Mouse (Mus musculus) CD4-positive helper T cell, adult 2 months (primary cell): ENCODE results near the gene Plekhg3.

ENCODE experiments used
- DNase-seq: peaks from one replicate; pipeline ENCODE4 v3.0.0-alpha.2; 2012; ENCODE audit warnings: low read depth, missing footprints, low spot score

The Plekhg3 gene

DNA sequence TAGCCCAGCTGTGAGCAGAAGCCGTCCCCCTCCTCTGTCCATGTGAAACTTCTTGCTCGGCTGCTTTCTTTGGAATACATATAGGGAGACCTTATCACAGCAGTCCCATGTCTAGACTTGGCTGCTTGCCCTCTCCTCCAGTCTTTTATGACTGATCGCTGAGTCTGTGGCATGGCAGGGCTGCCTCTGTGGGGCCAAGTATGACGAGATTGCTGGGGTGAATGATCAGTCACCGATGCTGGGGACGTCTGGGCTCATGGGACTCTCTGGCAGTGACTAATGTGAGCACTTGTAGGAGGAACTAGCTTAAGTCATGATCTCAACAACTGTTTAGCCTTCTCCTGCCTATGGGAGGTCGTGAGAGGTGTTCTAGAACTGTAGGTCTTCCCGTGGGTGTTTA lies 21.6 kb downstream of the Plekhg3 start:
- DNase-seq, result no peak

DNA sequence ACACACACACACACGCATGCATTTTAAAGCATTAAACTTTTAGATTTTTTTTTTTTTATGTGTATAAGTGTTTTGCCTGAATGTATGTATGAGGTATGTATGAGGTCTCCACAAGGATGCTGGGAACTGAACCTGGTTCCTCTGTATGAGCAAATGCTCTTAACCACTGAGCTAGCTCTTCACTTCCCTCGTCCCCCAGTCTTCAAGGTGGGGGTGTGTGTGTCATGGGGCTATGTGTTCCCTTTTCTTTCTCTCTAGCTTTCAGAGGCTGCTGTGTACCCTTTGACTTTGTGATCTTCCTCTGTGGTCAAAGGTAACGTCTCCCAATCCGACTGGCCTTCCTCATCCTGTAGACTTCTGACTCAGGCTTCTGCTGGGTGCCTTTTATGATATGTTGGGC lies 22.3 kb downstream of the Plekhg3 start:
- DNase-seq, result no peak

DNA sequence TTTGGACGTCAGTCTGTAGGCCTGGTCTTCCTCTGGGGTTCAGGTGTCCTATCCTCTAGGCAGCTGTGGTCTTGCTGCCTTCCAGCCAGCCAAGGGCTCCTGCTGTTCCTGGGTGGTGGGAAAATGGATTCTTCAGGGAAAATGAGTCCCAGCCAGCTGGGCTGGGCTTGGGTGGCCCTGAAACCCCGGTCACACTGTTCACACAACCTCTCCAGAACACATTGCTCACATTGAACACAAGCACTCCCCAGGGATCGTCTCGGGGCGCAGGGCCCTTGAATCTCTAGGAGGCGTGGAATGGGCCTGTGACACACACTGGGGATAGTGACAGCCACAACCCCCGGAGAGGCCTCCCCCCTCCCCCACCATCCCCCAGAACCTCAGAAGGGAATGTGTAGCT lies 23.2 kb downstream of the Plekhg3 start:
- DNase-seq, result no peak

DNA sequence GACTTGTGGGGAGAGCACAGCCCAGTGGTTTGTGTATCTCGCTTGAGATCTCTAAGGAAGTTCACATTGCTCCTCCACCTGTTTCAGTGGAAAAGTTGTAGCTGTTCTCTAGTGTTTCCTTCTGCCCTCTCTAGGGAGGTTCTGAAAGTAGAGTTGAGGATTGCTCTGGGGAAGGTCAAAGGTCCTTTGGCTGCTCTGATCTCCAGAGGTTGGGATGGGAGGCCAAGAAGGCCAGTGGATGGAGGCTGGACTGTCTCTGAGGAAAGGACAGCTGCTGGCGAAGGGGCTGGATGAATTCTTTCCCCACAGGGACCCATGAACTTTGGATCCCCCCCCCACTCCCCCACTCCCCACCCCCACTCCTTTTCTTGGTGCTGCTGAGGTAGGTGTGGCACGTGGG lies 23.7 kb downstream of the Plekhg3 start:
- no peak for DNase-seq

DNA sequence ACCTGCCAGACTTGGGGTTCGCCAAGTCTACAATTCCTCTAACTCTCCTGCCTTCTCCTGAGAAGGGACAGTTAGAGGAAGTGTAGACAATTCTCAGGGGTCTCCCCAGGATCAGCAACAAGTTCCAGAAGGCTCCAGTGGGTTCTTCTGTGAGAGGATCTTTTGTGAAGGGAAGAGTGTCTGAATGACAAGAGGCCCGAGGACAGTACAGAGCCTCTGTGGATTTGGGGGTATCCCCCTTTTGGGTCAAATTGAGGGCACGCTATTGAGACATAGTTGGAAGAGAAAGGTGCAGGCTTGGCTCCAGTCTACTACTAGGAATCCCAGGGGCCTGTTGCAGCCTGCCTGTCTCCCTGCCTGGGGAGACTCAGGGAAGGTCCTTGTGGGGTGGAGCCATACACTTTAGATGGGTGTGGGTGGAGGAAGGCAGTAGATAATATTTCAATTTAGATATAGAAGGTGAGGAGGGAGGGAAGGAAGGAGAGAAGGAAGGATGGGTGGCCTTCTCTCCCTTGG lies 24.2 kb downstream of the Plekhg3 start:
- no peak for DNase-seq

DNA sequence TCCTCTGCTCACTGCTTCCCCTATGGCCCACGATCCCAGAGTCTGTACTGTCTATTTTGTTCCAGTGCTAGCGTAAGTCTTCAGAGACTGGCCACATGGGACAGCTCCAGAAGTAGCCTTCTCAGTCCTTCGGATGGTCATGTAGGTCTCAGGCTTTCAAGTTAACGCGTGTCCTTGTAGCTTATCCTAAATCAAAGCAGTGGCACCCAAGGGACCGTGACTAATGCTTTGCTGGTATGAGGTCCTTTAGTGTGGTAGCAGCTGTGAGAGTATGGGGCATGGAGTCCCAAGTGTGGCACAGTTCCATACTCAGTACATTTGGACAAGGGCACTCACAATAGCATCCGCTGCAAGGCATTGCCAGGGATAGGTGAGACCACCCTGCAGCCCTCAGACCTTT lies 25.5 kb downstream of the Plekhg3 start:
- DNase-seq, result no peak

DNA sequence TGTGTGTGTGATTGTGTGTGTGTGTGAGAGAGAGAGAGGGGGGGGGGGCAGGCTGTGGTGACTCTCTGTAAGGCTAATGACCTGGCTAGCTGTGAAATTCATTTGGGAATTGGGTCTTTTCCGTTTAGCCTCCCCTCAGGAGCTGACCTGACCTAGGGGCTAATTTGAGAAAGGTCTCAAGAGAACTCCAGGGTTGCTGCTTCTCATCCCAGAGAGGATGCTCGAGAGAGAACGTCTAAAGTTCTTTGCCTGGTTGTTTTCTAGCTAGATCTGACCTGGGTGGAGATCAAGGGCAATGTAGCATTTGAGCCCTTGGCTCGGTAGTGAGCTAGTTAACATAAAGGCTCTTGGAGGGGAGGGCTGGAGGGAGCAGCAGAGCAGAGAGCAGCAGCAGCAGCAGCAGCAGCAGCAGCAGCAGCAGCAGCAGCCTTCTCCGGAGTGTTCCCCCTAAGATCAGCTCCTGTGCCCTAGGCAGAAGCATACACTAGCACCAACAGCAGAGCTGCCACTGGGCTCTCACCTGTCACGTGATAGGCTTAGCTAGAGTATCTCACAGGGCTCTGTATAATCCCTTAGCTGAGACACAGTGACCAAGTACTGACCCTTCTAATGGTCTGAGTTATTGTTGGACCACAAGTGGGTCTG lies 26.2 kb downstream of the Plekhg3 start:
- DNase-seq, result no peak

DNA sequence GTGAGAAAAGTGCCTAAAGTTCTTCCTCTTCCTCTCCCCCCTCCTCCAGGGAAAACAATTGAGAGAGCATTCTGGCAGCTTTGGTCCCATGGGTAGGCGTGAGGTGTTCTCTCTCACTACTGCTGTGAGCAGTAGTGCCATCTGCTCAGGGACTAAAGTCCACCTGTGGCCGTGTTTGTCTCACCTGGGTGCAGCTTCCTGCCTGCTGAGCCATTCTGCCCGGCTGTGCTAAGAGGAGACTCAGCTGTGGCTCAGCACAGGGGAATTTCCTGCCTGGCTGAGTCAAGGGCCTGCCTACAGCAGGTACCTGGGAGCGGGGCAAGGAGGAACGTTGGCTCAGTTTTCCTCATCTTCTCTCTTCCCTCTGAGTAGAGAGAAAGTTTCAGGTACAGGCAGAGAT lies 27.5 kb downstream of the Plekhg3 start:
- DNase-seq, result no peak

DNA sequence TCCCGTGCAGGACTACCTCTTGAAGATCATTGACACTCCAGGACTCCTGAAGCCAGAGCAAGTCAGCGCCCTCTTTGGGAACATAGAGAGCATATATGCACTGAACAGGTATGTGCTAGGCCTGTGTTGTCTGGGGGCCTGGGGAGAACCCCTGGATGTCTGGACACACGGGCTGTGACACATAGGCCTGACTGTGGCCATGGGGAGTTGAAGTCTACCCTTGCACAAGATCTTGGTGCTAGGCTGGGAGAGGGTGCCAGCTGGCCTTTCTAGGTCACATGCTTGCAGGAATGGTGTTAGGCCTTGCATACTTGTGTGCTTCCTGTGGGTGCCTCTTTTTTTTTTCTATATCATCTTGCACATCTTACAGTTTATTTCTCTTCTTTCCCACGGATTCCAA lies 31.5 kb downstream of the Plekhg3 start:
- no peak for DNase-seq

DNA sequence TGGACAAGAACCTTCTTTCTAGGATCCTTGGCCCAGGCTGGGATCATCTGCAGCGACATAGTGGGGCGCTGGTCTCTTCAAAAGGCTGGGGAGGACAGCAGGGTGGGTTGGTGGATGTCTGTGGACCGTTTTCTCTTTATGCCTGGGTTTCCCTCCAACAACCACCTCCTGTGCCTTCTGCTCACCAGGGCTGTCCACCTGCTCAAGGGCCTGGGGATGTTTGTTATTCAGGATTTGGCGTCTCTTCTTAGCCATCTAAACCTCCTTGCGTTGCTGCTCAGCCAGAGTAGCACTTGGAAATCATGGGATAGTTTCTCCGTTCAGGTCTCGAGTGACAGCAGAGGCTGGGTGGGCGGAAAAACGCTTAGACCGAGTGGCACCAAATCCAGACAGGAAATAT lies 35.6 kb downstream of the Plekhg3 start:
- no peak for DNase-seq

DNA sequence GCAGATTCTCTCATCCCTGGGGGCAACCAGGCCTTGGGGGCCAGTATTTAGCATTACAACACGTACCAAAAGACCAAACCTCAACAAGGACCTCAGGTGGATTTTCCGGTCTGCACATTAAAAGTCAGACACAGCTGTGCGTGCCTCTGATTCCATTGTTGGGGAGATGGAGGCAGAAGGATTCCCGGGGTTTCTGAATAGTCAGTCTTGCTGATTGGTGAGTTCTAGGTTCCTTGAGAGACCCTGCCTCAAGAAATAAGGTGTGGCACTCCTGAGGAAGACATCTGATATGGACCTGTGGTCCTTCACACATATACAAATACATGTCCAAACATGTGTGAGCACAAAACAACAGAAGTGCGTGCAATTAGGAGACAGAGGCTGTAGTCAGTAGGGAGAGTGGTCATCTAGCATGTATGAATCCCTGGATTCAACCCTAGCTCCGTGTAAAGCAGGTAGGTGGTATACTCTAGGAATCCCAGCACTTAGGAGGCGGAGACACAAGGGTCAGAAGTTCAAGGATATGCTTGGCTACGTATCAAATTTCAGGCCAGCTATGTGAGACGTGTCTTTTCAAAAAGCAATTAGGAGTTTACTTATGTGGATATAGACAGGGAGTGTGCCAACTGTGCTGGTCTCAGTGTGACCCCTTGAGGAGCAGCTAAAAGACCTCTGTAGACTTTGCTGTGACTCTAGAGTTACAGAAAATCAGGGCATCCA lies 39.7 kb downstream of the Plekhg3 start:
- DNase-seq, result no peak

DNA sequence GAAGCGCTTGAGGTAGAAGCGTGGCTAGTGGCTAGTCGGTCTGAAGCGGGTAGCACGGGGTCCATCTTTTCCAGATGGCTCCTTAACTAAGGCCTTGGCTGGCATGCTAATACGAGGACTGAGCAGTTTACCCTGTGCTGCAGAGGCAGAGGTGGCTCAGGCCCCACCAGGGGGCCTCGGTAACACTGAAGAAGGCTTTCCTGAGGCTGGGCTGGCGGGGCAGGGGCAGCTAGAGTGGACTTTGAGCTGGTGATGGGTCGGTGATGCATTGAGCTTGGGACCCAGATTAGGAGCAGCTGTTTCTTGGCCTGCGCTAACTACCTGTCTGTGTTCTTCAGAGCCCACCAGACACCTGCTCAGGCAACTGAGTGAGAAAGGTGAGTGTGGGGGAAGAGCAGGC lies 40.6 kb downstream of the Plekhg3 start:
- DNase-seq, result no peak

DNA sequence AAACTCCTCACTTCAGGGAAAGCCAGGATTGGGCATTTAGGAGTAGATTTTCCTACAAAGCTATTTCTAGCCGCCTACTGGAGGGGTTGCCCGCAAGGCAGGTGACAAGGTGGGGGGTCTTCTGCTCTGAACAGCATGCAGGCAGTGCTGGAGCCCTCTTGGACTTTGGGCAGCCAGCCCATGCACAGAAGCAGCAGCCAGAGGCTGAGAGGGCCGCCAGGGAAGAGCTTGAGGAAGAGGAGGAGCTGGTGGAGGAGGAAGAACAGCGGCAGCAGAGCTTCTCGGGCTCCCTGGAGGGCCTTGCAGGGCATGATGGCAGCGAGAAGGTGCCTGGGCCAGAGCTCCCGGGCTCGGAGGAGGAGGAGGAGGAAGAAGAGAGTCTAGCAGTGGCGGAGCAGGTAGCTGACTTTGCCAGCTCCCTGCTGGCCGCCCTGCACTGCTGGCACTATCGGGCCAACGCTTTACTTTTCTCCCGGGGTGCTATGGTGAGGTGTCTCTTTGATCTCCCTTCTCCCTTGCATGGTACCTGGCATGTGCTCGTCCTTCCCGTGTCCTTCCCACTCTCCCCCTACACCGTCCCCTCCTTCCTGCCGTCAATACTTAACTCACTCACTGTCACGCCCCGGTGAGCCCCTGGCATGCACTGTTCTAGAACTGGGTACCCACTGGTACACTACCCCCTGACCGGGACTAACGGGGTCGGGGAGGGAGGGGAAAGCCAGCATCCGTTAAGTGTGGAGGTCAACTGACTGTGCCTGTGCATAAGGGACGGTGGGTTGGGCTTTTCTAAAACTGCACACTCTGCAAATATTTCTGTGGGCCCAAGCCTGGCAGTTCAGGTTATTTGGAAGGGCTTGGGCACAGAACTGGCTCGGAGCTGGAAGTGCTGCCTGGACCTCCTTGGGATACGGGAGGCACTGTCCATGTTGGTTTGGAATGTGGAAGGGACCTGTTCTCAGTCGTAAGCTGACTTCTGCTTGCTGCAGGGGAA lies 41.9 kb downstream of the Plekhg3 start:
- no peak for DNase-seq

DNA sequence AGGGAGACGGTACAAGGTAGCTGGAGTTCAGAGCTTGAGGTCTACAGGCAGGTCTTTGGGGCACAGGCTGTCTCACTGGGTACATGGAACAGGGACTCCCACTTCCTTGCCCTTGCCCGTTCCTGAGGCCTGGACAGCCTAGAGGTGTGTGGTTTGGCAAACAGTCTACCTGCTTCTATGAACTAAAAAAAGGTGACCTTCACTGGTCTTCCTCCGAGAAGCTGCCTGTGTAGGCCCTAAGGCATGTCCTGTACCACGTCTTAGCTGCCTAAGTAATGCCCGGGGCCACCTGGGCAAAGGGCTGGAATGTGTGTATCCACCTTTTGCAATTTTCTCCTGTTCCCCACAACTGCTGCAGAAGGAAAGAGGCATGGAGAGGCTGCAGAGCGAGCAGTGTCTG lies 42.7 kb downstream of the Plekhg3 start:
- DNase-seq, result no peak

DNA sequence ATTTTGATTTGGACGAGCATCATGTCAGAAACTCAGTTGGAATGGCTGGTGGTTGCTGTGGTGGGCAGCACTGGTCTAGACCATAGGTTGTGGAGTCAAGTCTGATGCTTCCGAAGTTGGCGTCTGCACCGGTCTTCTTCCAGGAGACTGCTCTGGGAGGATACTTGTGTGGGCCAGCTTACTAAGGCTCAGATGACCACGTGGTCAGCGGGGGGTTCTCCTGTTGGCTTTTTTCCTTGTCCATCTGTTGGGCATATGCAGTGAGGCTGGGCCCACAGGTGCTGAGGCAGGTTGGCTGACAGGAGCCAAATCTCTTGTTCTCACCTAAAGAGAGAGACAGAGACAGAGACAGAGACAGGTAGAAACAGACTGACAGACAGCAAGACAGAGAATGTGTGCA lies 44.1 kb downstream of the Plekhg3 start:
- no peak for DNase-seq

DNA sequence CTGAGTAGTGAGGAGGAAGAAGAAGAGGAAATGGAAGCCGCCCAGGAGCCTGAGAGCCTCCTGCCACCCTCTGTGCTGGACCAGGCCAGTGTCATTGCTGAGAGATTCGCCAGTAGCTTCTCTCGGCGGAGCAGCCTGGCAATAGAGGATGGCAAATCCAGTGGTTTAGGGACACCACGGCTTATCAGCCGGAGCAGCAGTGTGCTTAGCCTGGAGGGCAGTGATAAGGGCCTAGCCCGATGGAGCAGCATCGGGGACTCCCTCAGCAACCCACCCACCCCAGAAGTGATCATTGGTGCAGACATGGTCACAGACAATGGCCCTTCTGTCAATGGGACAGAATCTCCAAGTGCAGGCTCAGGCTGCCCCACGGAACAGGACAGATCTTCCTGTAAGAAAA lies 45.4 kb downstream of the Plekhg3 start:
- DNase-seq, result no peak

DNA sequence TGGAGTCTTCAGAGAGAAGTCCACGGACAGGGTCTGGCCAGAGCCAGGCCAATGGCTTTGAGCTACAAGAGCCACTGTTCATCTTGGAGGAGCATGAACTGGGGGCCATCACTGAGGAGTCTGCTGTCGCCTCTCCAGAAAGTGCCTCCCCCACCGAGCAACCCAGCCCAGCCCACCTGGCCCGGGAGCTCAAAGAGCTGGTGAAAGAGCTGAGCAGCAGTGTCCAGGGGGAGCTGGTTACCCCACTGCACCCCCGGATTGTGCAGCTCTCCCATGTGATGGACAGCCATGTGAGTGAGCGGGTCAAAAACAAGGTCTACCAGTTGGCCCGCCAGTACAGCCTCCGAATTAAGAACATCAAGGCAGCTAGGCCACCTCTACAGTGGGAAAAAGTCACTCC lies 46.1 kb downstream of the Plekhg3 start:
- no peak for DNase-seq

DNA sequence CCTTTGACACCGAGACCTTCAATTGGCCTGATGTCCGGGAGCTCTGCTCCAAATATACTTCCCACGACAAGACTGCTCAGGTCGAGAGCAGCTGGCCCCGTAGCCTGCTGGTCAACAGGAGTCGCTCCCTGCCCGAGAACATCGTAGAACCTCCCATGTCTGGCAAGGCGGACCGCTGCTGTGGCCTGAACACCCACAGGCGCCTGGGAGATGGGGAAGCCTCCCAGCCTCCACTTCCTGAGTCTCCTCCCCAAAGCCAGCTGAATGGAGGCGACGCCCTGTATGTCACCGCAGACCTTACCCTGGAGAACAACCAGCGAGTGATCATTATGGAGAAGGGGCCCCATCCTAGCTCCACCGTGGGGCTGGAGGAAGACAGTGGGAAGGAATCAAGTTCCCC lies 47.2 kb downstream of the Plekhg3 start:
- DNase-seq, result no peak

DNA sequence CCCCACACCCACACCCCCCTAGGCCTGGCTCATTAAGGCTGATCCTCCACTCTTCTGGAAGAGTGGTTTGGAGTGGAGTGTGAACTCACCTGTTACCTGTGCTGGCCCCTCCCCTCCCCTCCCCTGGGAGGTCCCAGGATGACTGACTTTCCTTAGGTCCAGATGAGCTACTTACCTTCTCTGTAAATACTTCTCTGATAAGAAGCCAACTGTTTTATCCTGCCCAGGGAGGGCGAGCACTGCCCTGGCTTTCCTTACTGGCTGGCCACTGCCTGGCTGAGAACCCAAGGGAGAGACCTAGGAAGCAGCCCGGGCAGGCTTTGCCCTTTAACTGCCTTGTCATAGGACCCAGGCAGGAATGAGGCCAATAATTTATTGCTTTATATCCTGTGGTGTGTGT lies 47.8 kb downstream of the Plekhg3 start:
- DNase-seq, result no peak

DNA sequence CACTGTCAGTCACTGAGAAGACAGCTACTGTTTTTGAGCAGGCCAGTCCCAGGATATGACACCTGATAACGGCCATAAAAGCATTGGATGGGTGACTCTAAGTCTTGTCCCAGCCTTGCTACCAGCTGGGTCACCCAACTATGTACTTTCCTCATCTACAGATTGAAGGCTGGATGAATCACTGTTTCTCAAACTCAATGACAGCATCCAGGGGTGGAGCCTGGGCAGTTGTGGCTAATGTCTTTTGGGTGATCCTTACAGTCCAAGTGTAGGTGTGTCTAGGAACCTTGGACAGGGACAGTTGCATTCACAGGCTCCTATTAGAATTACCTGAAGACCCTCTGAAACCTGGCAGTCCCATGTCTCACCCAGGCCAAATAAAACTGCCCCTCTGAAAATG lies 49.1 kb downstream of the Plekhg3 start:
- DNase-seq, result no peak

DNA sequence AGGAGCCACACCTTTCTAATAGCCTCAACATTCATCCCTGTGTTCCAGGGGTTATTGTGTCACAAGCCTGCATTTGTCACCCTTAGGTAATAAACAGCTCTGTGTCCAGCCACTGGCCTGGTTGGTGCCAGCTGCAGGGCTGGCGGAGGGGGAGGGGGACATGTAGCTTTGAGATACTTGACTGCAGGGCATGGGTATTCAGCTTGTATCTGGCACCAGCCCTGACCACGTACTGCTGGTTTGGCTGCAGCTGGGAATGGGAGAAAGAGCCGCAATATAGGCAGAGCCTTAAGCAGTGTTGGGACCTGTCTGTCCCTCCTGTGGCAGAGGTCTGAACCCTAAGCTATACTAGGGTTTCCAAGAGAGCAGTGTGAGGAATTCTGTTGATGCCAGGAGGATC lies 51.4 kb downstream of the Plekhg3 start:
- DNase-seq, result no peak

DNA sequence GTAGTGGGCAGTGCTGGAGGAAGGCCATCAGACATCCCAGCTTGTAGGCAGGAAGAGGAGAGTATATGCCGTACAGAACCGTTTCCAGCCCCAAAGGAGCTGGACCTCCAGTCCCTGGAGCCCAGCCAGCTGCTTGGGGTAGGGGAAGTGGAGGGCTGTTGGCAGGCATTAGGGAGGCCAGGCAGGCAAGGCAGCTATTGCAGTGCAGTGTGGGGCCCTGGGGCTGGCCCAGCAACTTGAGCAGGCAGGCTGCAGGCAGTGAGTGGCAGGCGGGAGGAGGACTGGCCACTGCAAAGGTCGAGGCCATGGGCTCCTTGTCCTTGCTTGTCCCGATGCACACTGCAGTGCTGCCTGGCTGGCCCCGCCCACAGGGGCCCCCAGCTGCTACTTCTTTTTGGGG lies 52.1 kb downstream of the Plekhg3 start:
- no peak for DNase-seq
